Mouse (Mus musculus) lung, adult 2 months (tissue): ENCODE measurements around the gene Rims1.

Source experiments
- CTCF ChIP-seq: fragments of 200-500 bp; IDR thresholded peaks from 2 replicates; pipeline ENCODE4 v1.5.1; 2011; ENCODE audit warnings: mild to moderate bottlenecking, low read length, control low read depth; ENCODE audit not compliant: insufficient read depth
- POLR2A ChIP-seq: fragments of 200-500 bp; IDR thresholded peaks from 2 replicates; pipeline ENCODE4 v1.6.1; 2011; ENCODE audit warnings: low read depth, mild to moderate bottlenecking, control low read depth, low read length, borderline replicate concordance; ENCODE audit errors: extremely low read depth

DNA sequence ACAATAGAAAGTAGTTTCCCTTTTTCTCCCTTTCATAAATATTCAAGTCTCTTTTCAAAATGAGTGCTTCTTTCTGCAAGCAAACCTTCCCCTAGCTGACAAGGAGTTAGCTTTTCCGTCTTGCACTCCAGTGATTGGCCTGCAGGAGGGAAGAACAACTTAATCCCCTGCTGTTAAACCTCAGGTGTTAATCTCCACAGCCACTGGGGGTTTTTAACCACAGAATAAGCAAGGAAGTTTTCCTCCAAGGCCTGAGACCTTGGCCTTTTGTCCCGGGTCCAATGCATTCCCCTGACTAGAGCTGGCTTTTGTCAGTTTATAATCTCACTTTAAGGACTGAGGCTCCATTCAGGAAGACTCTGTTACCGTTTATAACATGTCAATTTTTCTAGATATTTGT lies 511.8 kb downstream of the Rims1 start:
- no peak for TF ChIP-seq CTCF
- TF ChIP-seq POLR2A, result no peak
